Mouse (Mus musculus) right cerebral cortex, postnatal 25 days (tissue): ENCODE data around the gene Clec1a.
"Not testable (repeated sequence)": the region's sequence is repeated elsewhere in the genome, so short reads cannot be mapped to it uniquely, and the experiment has no call there.

Experiments used
- DNase-seq: peaks from one replicate; pipeline ENCODE4 v3.0.0; 2022

Gene Clec1a

DNA sequence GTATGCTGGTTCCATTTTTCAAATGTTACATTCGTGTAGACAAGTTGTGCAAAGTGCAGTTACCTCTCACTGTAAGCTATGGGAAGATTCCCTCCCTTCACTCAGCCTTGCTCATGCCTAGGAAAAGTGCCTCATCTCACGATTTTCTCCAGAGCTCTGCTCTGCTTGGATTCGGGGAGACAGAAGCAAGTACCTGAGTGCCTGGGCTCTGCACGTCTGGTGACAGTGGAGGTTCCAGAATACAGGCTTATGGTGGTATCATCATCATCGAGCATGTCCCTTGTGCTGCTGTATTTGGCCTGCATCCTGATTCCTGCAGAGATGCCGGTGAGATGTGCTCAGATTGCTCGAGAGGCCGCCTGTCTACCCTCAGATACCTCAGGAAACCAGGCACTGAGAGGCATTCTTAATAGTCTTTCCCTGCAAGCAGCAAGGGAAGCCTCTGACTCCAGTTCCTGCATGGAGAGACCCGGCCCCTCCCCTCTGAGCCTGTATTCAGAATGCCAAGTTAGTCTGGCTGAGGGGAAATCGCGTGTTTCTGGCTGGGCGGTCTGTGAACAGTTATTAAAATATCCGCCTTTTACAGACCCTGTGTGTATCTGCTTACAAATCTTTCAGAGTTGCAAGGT is at the start of gene Clec1a:
Gene Clec1a, minus strand, starts transcription at position 590 of the 629 bp plus-strand sequence.
- no peak for DNase-seq

- not testable (repeated sequence) for DNase-seq
These were observed 47.7 kb upstream of the Clec1a start for GRCm38 (mm10) chr6:129499516-129499915.

- no peak for DNase-seq
These were observed 45.8 kb upstream of the Clec1a start for GRCm38 (mm10) chr6:129497345-129498218.

DNA sequence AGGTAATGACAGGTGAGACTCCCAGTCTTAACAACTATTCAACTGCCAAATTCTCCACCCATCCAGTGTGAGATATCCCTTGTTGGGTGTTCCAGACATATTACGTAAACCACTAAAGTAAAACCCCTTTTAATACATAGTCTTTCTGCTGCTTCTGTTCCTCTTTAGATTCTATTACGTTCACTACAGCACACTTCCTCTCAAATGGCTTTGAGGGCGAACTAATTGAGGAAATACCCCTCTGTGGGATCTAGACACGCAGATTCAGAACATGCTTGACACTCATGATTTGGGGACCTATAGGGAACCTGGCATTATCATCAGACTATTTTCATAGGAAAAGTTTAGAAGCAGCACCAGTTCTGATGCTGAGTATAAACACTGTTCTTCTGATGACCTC is 43.1 kb upstream of the Clec1a start:
- DNase-seq: no peak

- DNase-seq: no peak
These were observed 28.5 kb upstream of the Clec1a start for GRCm38 (mm10) chr6:129480089-129480958.

- DNase-seq: no peak
These were observed 24.8 kb upstream of the Clec1a start for GRCm38 (mm10) chr6:129476404-129477126.

GRCm38 (mm10) chr6:129472627-129473026 is 20.8 kb upstream of the Clec1a start:
- DNase-seq: no peak

GRCm38 (mm10) chr6:129471386-129471785 is 19.6 kb upstream of the Clec1a start:
- DNase-seq: no peak

- no peak for DNase-seq
These were observed 2.1 kb downstream of the Clec1a start for GRCm38 (mm10) chr6:129449743-129450142.

DNA sequence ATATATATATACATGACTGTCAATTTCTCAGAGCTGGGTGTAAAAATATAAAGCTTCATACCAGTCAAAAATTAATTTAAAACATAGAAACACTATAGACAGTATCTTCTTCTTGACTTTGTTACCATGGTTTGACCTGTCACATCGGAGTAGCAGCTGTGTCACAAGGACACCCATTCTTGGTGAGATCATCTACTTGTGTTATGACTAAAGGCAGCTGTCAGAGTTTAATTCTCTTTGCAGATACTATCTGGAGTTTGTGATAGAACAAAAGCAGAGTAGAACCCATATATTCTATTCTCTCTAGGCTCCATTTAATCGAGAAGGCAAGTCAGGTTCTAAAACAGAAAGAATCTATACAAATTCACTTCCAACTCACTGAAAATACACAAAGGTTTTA is 13.8 kb downstream of the Clec1a start:
- DNase-seq: no peak

DNA sequence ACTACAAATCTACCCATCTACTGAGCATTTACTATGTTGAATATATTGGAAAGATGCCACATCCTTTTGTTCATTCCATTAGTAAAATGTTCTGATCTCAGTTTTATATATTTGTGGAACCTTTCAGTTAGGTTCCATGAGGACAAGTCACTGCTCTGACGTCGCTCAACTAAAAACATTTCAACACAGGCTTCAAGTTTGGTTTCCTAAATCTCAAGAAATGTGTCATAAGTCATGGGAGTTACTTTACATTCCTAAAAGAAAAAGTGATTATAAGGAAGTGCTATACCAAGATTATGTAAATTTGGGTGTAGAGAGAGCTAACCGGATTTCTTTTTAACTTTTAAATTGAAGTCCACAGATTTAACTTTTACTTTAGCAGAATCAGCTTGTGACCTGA is 15.8 kb downstream of the Clec1a start:
- no peak for DNase-seq

DNA sequence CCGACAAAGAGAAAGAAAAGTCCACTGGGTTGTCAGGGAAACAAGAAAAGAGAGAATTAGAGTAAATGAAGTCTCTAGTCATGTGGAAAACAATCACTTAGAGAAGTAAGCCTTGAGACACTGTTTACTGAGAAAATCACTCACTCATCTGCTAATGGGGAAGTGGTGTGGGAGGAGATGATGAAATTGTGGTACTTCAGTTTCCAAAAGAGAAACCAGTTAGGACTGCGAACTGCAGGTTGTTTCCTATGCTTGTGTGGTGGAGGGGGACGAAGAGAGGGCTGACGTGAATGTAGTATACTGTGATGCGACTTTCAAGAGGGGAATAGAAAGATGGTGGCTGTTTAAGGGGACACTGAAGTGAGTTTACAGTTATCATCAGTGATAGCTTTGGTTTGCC is 17.6 kb downstream of the Clec1a start:
- no peak for DNase-seq

GRCm38 (mm10) chr6:129427281-129427680 is 24.5 kb downstream of the Clec1a start:
- no peak for DNase-seq

- DNase-seq: no peak
These were observed 26.0 kb downstream of the Clec1a start for GRCm38 (mm10) chr6:129425812-129426211.

DNA sequence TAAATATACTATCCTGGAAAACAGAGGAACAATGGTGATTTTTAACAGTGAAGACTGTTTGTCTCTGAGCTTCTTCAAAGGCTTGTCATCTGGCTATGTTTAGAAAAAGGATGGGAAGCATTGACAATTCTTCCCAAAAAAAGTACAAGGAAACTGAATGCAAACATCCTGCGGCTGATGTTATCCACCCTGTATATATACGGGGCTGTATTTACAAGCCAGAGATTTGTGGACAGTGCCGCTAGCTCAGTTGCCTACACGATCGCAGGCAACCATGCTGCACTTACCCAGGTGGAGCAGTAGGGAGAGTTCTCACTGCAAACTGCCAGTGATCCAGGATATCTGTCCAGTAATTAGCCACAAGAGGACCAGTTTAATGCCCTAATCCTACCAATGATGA is 26.6 kb downstream of the Clec1a start:
- DNase-seq: no peak

GRCm38 (mm10) chr6:129423734-129424072 is 28.1 kb downstream of the Clec1a start:
- DNase-seq: peak; percentile 29

DNA sequence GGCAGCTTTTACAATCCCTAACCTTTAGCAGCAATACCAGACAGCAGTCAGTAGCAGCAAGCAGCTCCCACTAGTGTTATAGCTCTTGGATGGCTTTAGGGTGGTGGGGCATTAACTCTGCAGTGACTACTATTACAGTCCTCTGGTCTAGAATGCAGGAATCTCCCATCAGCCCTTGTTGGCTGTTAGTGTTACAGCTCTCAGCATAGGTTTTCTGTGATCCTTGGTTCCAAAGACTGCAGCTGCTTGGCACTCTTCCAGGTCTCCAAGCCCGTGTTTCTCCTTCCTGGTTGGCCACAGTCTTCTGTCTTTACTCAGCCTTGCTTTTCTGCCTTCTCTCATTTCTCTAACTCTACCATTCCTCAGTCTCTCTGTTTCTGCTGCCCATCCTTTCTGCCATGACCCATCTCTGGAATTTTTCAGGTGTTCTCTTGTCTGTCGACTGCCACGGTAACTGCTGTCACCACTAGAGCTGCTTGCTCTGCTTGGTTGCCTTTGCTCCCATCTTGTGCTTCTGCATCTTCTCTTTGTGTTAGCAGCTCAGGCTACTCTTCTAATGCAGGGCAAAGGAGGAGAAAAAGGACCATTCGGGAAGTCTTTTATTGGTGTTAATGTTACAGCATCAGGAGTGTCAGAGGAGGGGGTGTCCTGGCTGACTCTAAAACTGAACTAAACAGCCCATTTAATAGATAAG is 28.6 kb downstream of the Clec1a start:
- DNase-seq: no peak

DNA sequence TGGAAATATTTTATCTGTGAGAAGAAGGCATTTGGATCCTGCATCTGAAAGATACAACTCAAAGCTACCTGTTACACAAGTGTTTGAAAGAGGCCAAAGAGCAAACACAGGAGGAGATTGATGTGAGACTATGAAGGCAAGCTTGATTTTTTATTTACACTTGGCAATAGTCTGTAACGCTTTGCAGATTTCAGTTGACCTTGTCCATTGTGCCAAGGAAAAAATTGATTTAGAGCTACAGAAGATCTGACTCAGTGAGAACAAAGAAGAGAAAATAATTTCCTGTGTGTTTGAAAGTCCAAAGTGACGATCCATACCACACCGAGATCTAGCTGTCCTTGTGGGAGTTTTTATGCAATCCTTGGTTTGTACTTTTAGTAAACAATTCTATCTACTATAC is 29.5 kb downstream of the Clec1a start:
- DNase-seq: no peak

GRCm38 (mm10) chr6:129414177-129414576 is 37.6 kb downstream of the Clec1a start:
- DNase-seq: no peak

DNA sequence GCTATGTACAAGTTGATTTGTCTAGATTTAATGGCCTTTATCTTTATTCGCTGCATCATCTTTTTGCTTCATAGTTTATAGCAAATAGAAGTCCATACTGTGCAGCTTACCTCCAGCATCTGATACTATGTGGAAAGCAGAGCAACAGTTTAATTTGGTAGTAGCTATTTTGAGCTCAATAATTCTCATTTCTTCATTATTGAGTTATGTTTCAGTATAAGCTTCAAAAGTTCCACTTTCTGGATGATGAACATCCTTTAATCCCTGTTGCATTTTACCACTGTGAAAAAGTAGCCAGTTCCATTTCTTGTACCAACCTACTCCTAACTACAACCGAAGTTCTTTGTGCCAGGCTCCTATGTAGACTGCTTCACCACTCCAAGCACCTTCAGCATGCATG is 43.2 kb downstream of the Clec1a start, which contains the start of gene Clec9a:
Gene Clec9a, plus strand, starts transcription at position 301 of the 400 bp plus-strand sequence.
- no peak for DNase-seq

- no peak for DNase-seq
These were observed 44.5 kb downstream of the Clec1a start for GRCm38 (mm10) chr6:129407324-129407723.

- no peak for DNase-seq
These were observed 45.8 kb downstream of the Clec1a start for GRCm38 (mm10) chr6:129405999-129406398.
